Mouse (Mus musculus): Measurements from ENCODE around the gene Wwp2. TPM values are rescaled to one million over a fixed set of nuclear protein-coding genes. Genes with fewer than 3 reads are reported as not detected.

The Wwp2 gene
- total and polyA plus RNA-seq, 2 experiments = 11.8 to 15.0 TPM

- DNase-seq (ENCODE audit: extremely low read depth, low read depth, low spot score) = no peak
- no peak overlapping the region for H3K9ac ChIP-seq (ENCODE audit: low read depth, low read length)
- 74% methylated on average over 4 of the region's 4 CpGs for WGBS
Observed at GRCm38 (mm10) chr8:107391136-107391516, 45.0 kb upstream of the Wwp2 start.

GRCm38 (mm10) chr8:107395397-107395796 lies 40.8 kb upstream of the Wwp2 start:
- H3K79me2 ChIP-seq (ENCODE audit: control insufficient read depth, insufficient read depth, low read length) = no peaks in the 10 kb centered on the region

More at GRCm38 (mm10) chr8:107391136-107391516, 45.0 kb upstream of the Wwp2 start:
- H3K27me3 ChIP-seq (ENCODE audit: control insufficient read depth, insufficient read depth, low read length) = no peaks in the 10 kb centered on the region
- no peaks in the 10 kb centered on the region for H3K36me3 ChIP-seq (ENCODE audit: control insufficient read depth, insufficient read depth, low read length)
- no peak overlapping the region for H3K4me3 ChIP-seq (ENCODE audit: insufficient read depth, low read depth, low read length)
- TF ChIP-seq CTCF (IDR thresholded peaks at IDR 0.05; ENCODE audit: low read depth, low read length) = no peak
- TF ChIP-seq POLR2A (IDR thresholded peaks at IDR 0.05; ENCODE audit: extremely low read depth, insufficient read depth, low read length) = no peak
- no peak overlapping the region for H3K27ac ChIP-seq (replicated peaks; ENCODE audit: insufficient read depth, low read depth, low read length)
- H3K4me1 ChIP-seq (ENCODE audit: control insufficient read depth, insufficient read depth, low read length) = no peaks in the 10 kb centered on the region
- no peaks in the 10 kb centered on the region for H3K79me2 ChIP-seq (ENCODE audit: control insufficient read depth, insufficient read depth, low read length)

GRCm38 (mm10) chr8:107396106-107396670 lies 40.0 kb upstream of the Wwp2 start:
- WGBS = 77% methylated on average over 10 of the region's 10 CpGs
- H3K36me3 ChIP-seq (ENCODE audit: control insufficient read depth, insufficient read depth, low read length) = no peaks in the 10 kb centered on the region
- H3K4me1 ChIP-seq (ENCODE audit: control insufficient read depth, insufficient read depth, low read length) = no peaks in the 10 kb centered on the region
- H3K79me2 ChIP-seq (ENCODE audit: control insufficient read depth, insufficient read depth, low read length) = no peaks in the 10 kb centered on the region
- H3K27ac ChIP-seq (replicated peaks; ENCODE audit: insufficient read depth, low read depth, low read length) = no peak overlapping the region
- DNase-seq (ENCODE audit: extremely low read depth, low read depth, low spot score) = peak; percentile 42
- TF ChIP-seq POLR2A (IDR thresholded peaks at IDR 0.05; ENCODE audit: extremely low read depth, insufficient read depth, low read length) = no peak
- no peak for TF ChIP-seq CTCF (IDR thresholded peaks at IDR 0.05; ENCODE audit: low read depth, low read length)
- H3K4me3 ChIP-seq (ENCODE audit: insufficient read depth, low read depth, low read length) = no peak overlapping the region
- no peaks in the 10 kb centered on the region for H3K27me3 ChIP-seq (ENCODE audit: control insufficient read depth, insufficient read depth, low read length)
- no peak overlapping the region for H3K9ac ChIP-seq (ENCODE audit: low read depth, low read length)

More at GRCm38 (mm10) chr8:107395397-107395796, 40.8 kb upstream of the Wwp2 start:
- Histone ChIP-seq H3K4me1 (ENCODE audit: control insufficient read depth, insufficient read depth, low read length) (no peaks in the 10 kb centered on the region), H3K4me3 (ENCODE audit: insufficient read depth, low read depth, low read length) (no peak overlapping the region), H3K27ac (replicated peaks; ENCODE audit: insufficient read depth, low read depth, low read length) (no peak overlapping the region), H3K27me3 (ENCODE audit: control insufficient read depth, insufficient read depth, low read length) (no peaks in the 10 kb centered on the region), H3K9ac (ENCODE audit: low read depth, low read length) (no peak overlapping the region), H3K36me3 (ENCODE audit: control insufficient read depth, insufficient read depth, low read length) (no peaks in the 10 kb centered on the region)
- no peak for DNase-seq (ENCODE audit: extremely low read depth, low read depth, low spot score)
- TF ChIP-seq CTCF (IDR thresholded peaks at IDR 0.05; ENCODE audit: low read depth, low read length) (no peak), POLR2A (IDR thresholded peaks at IDR 0.05; ENCODE audit: extremely low read depth, insufficient read depth, low read length) (no peak)

- Histone ChIP-seq H3K27ac (replicated peaks; ENCODE audit: insufficient read depth, low read depth, low read length) (no peak overlapping the region), H3K9ac (ENCODE audit: low read depth, low read length) (no peak overlapping the region), H3K79me2 (ENCODE audit: control insufficient read depth, insufficient read depth, low read length) (no peaks in the 10 kb centered on the region), H3K36me3 (ENCODE audit: control insufficient read depth, insufficient read depth, low read length) (no peaks in the 10 kb centered on the region), H3K4me1 (ENCODE audit: control insufficient read depth, insufficient read depth, low read length) (no peaks in the 10 kb centered on the region), H3K27me3 (ENCODE audit: control insufficient read depth, insufficient read depth, low read length) (no peaks in the 10 kb centered on the region), H3K4me3 (ENCODE audit: insufficient read depth, low read depth, low read length) (no peak overlapping the region)
- TF ChIP-seq CTCF (IDR thresholded peaks at IDR 0.05; ENCODE audit: low read depth, low read length) (no peak), POLR2A (IDR thresholded peaks at IDR 0.05; ENCODE audit: extremely low read depth, insufficient read depth, low read length) (no peak)
- DNase-seq (ENCODE audit: extremely low read depth, low read depth, low spot score) = no peak
- WGBS = 80% methylated on average over 12 of the region's 12 CpGs
Observed at GRCm38 (mm10) chr8:107397665-107398064, 38.5 kb upstream of the Wwp2 start.

GRCm38 (mm10) chr8:107399495-107399894 lies 36.7 kb upstream of the Wwp2 start:
- Histone ChIP-seq H3K27me3 (ENCODE audit: control insufficient read depth, insufficient read depth, low read length) (no peaks in the 10 kb centered on the region), H3K27ac (replicated peaks; ENCODE audit: insufficient read depth, low read depth, low read length) (no peak overlapping the region), H3K4me3 (ENCODE audit: insufficient read depth, low read depth, low read length) (no peak overlapping the region), H3K79me2 (ENCODE audit: control insufficient read depth, insufficient read depth, low read length) (no peaks in the 10 kb centered on the region), H3K4me1 (ENCODE audit: control insufficient read depth, insufficient read depth, low read length) (no peaks in the 10 kb centered on the region), H3K9ac (ENCODE audit: low read depth, low read length) (no peak overlapping the region), H3K36me3 (ENCODE audit: control insufficient read depth, insufficient read depth, low read length) (no peaks in the 10 kb centered on the region)
- TF ChIP-seq CTCF (IDR thresholded peaks at IDR 0.05; ENCODE audit: low read depth, low read length) (no peak), POLR2A (IDR thresholded peaks at IDR 0.05; ENCODE audit: extremely low read depth, insufficient read depth, low read length) (no peak)
- no peak for DNase-seq (ENCODE audit: extremely low read depth, low read depth, low spot score)
- 55% methylated on average over 9 of the region's 9 CpGs for WGBS

GRCm38 (mm10) chr8:107401866-107402265 lies 34.3 kb upstream of the Wwp2 start:
- WGBS = 89% methylated on average over 5 of the region's 5 CpGs
- no peak overlapping the region for H3K27ac ChIP-seq (replicated peaks; ENCODE audit: insufficient read depth, low read depth, low read length)
- no peak overlapping the region for H3K4me3 ChIP-seq (ENCODE audit: insufficient read depth, low read depth, low read length)

More at GRCm38 (mm10) chr8:107401866-107402265, 34.3 kb upstream of the Wwp2 start:
- no peak for DNase-seq (ENCODE audit: extremely low read depth, low read depth, low spot score)
- no peaks in the 10 kb centered on the region for H3K79me2 ChIP-seq (ENCODE audit: control insufficient read depth, insufficient read depth, low read length)
- TF ChIP-seq CTCF (IDR thresholded peaks at IDR 0.05; ENCODE audit: low read depth, low read length) (no peak), POLR2A (IDR thresholded peaks at IDR 0.05; ENCODE audit: extremely low read depth, insufficient read depth, low read length) (no peak)
- no peaks in the 10 kb centered on the region for H3K36me3 ChIP-seq (ENCODE audit: control insufficient read depth, insufficient read depth, low read length)
- no peak overlapping the region for H3K9ac ChIP-seq (ENCODE audit: low read depth, low read length)
- peaks cover 3% of the 10 kb centered on the region; the same call in 1 of the 2 replicates for H3K4me1 ChIP-seq (ENCODE audit: control insufficient read depth, insufficient read depth, low read length)
- no peaks in the 10 kb centered on the region for H3K27me3 ChIP-seq (ENCODE audit: control insufficient read depth, insufficient read depth, low read length)
